Mouse (Mus musculus): Measurements from ENCODE around the gene Csnk1e.

Csnk1e gene

GRCm38 (mm10) chr15:79442961-79443518 is 12.3 kb downstream of the Csnk1e start:
- no peak for DNase-seq

DNA sequence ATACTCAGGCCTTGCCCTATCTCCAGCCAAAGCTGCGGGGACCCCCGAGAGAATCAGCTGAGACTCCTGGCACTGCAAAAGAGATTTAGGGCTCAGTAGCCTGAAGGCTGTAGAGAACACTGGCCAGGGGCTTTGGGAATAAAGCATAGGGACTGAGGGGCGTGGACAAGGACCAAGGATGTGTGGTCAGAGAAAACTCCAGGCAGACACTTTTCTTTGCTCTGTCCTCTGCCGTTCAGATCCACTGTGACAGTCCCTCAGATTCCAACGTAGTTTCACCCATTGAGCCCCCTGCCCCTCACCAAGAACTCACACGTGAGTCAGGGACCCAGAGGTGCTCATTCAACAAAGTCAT is 13.1 kb downstream of the Csnk1e start:
- no peak for DNase-seq

GRCm38 (mm10) chr15:79441331-79442256 is 13.8 kb downstream of the Csnk1e start:
- DNase-seq = peak; percentile 91

DNA sequence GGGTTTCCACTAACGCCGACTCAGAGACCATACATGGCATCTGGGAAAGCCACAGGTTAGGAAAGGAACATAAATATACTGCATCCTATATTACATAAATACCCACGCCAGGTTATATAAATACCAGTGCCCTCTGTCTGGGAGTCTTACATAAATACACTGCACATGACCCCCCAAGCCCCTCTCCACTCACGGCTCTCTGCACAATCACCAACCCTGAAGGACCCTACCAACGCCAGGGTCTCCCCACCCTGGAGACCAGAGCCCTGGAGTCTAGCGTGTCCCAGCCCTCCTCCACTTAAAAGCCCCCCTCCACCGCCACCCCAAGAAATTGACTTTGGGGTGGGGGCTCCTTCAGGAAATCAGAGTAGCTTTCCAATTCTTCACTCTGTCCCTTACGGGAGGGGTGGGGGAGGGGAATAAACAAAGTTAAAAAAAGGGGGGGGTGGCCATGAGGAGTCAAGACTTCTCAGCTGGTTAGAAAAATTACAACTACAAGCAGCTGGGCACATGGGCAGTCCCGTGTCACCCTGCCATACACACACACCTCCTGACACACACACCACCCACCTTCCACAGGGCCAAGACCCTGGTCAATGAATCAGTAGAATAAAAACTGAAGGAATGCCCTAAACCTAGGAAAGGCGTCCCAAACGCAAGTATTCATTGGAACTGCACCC is 14.6 kb downstream of the Csnk1e start:
- DNase-seq = peak; percentile 24

GRCm38 (mm10) chr15:79440223-79440622 is 15.1 kb downstream of the Csnk1e start:
- no peak for DNase-seq

- DNase-seq = no peak
These were observed 16.0 kb downstream of the Csnk1e start for GRCm38 (mm10) chr15:79439386-79439785.

DNA sequence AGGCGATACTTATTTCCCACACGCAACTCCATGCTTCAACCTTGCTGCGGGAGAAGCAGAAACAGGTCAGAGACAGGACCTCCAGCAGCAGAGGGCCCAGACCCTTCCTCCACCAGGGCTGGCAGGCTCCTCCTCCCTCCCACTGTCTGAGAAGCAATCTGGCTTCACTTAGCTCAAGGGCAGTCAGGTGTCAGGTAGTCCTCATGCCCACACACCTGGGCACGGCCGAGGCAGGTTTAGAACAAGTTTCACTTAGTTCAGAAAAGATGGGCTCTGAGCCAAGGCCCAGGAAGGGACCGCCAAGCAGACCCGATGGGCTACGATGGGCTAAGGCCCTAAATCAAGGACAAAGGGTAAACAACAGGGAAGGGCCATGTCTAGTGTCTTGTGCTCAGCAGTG is 16.6 kb downstream of the Csnk1e start:
- DNase-seq = no peak

- DNase-seq = no peak
These were observed 17.1 kb downstream of the Csnk1e start for GRCm38 (mm10) chr15:79438209-79438810.

GRCm38 (mm10) chr15:79437541-79438208 is 17.7 kb downstream of the Csnk1e start:
- no peak for DNase-seq

DNA sequence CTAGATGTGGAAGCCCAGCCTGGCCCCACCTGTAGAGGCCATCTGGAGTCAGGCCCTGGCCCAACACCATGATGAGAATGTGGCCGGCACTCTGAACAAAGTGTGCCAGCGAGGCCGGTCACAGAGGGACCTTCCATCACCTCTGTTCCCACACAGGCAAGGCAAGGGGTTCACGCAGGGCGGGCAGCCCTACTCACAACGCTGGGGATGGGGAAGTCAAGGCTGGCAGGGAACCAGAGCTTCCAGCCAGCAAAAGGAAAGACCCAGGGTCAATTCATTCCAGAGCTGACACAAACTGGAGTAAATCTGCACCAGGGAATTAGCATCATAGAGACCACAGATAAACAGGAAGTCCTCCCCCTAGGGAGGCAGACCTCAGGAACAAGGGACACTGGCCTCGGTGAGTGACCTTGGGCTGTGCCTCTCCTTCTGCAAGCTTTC is 18.9 kb downstream of the Csnk1e start:
- DNase-seq = no peak

DNA sequence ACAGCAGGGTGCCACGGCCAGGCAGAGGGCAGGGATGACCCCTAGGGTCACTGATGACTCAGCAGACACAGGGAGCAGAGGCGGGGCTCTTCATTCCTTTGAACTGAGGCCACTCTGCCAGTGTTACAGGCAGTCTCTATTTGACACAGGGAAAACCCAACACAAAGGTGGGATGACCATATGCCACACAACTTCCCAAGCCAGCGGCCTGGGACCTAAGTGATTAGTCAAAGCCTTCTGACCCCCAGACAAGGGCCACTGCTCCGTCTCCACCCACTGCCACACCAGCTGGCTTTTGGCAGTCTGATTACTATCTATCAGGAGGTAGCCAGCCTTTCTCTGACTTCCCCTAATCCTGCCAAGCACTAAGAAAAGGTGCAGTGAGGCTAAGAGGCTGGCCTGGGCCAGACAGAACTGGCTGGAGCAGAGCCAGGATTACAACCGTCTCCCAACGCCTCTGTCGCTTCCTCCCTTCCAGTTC is 20.1 kb downstream of the Csnk1e start:
- no peak for DNase-seq

DNA sequence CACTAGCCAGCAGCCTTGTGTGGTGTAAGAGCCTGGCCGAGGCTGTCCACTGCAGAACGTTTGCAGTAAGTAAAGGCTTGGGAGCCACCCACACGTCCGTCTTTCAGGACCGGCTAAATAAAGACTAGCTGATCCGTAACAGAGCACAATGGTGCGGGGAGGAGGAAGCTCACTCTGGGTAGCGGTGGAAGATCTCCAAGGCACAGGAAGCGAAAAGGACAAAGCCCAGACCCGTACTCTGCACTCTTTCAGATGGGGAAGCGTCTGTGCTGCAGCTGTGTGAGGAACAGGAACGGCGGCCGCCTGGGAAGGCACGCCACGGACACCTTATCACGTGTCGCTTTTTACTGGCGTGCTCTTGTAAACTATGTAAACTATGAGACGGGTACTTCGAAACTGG is 22.5 kb downstream of the Csnk1e start:
- no peak for DNase-seq

DNA sequence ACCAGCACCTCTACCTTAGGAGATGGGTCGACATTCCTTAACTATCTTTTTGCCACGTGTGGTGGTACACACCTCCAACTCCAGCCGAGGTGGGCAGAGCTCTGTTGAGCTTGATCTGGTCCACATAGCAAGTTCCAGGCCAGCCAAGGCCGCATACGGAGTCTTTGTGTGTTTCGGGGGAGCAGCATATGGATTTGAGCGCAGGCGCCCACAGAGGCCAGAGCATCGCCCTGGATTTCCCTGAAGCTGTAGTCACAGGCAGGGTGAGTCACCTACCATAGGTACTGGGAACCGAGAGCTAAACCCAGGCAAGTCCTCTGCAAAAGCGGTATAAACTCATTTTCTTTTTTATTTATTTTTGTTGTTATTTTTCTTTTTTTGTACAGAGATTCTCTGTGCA is 23.0 kb downstream of the Csnk1e start:
- DNase-seq = no peak

DNA sequence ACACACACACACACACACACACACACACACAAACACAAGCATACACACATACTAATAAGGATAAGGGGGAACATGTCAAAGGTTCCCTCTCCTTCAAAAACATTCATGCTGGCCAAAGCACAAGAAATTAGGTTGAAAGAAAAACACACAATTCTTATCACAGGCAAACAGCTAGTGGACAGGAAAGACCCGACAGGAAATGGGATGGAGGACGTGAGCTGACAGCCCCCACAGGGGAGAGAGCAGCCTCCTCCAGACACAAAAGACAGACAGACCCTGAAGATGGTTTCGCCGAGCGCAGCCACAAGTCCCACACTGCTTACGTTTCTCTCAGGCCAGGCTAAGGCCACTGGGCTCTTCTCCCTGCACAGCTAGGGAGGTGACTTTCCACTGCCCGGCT is 23.4 kb downstream of the Csnk1e start:
- no peak for DNase-seq

GRCm38 (mm10) chr15:79430461-79431000 is 24.8 kb downstream of the Csnk1e start:
- DNase-seq = no peak

- no peak for DNase-seq
These were observed 25.4 kb downstream of the Csnk1e start for GRCm38 (mm10) chr15:79429994-79430393.

GRCm38 (mm10) chr15:79429527-79429926 is 25.8 kb downstream of the Csnk1e start:
- no peak for DNase-seq

GRCm38 (mm10) chr15:79428616-79429015 is 26.8 kb downstream of the Csnk1e start:
- no peak for DNase-seq

- DNase-seq = no peak
These were observed 27.9 kb downstream of the Csnk1e start for GRCm38 (mm10) chr15:79427516-79427915.

DNA sequence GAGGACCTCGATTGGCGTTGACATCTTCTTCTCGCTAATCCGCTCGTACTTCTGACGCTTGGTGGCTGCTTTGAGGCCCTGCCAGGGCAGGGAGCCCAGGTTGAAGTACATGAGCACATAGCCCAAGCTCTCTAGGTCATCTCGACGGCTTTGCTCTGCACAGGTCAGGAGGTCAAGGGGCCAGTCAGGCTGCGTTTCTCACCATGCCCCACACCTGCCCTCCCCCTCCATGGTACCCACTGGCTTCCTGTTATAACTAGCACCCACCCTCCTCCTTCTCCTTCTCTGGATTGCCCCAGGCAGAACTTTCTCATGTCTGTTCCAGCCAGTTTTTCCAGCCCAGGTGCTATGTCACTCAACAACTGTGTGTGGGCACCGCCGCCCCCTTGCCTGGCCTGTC is 29.9 kb downstream of the Csnk1e start:
- no peak for DNase-seq

DNA sequence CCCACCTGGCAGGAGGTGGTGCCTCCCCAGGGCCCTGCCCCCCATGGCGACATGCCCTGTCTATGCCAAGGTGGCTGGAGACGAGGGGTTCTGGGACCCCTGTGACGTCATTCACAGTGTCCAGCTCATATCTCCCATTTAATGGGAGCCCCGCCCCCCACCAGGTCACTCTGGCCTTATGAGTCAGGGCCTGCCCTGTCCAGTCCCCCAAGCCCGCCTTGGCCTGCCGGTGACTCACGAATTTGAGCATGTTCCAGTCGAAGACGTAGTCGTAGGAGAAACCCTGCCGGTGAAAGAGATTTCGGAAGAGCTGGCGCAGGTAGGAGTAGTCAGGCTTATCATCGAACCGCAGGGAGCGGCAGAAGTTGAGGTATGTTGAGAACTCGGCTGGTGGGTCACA is 30.8 kb downstream of the Csnk1e start:
- DNase-seq = no peak

DNA sequence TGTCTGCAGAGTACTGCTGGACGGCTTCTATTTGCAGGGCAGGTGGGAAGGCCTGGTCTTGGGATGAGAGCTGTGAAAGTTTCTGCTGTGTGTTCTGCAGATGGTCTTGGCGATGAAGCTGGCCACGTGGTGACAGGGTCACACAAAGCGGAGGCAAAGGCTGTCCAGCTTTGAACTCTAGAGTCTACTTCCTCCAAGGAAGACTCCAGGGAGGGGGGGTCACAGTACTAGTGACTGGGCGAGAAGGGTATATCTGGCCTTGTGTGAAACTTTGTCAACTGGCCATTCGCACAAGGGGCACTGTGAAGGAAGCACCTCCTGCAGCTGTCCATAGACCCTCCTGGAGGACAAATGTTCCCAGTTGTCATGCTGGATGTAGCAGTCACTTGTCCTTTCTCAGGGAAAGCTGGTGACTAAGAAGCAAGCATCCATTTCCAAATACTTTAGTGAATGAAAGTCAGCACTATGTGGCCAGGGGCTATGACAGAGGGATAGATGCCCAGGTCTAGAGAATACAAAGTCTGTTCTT is 32.6 kb downstream of the Csnk1e start:
- DNase-seq = no peak

Measured in embryo, embryonic 11 days (tissue).